In the genomic region with DNA sequence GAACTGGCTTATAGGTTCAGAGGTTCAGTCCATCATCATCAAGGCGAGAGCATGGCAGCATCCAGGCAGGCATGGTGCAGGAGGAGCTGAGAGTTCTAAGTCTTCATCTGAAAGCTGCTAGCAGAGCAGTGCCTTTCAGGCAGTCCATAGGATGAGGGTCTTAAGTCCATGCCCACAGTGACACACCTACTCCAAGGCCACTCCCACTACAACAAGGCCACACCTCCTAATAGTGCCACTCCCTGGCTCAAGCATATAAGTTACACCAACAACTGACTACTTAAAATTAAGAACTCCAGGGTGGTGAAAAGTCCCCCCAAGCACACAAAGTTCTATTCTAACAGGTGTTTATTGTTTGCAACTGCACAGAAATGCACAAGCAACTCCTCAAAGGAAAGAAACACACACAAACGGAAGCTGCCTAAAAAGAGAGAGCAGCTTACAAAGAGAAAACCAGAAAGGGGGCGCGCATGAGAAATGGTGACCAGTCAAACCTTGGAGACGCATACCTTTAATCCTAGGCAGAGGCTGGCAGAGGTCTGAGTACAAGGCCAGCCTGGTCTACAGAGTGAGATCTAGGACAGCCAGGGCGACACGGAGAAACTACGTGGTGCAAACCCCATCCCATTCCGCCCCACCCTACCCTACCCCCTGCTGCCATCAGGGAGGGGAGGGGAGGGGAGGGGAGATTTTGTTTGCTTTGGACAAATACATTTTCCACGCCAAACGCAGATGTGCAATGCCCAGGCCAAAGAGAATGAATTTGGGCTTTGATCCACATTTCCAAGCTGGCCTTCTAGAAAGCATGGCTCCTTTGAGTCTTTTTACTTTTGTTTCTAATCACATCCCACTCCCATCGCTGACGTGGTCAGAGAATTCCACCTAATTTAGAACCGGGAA, we compare ENCODE assay signal across 8 mouse cellular contexts. TPM values are rescaled to one million over a fixed set of nuclear protein-coding genes. Genes with fewer than 3 reads are reported as not detected.
DNase-seq lines count a peak whose midpoint lies in the region; ATAC-seq and TF ChIP-seq lines count a peak whose summit lies in the region.

No protein-coding gene starts in this region.

- 0 out of 2 replicates have a peak, but pooled peaks cover 2% of the 10 kb centered on the region for H3K4me1 ChIP-seq in cortical plate, adult 2 months (ENCODE audit: control insufficient read depth, insufficient read depth, low read length)
- peaks cover 19% of the 10 kb centered on the region for H3K4me1 ChIP-seq in heart, embryonic 13.5 days

- no peak for TF ChIP-seq CTCF in cortical plate, adult 2 months (IDR thresholded peaks at IDR 0.05; ENCODE audit: extremely low read depth, insufficient read depth, low read length)

- no peaks in the 10 kb centered on the region for H3K27me3 ChIP-seq in heart, embryonic 13.5 days (replicated peaks)

- H3K4me3 ChIP-seq in cortical plate, adult 2 months (ENCODE audit: insufficient read depth, low read length), result peak overlapping the region; percentile 58
- peak overlapping the region; percentile 80 for H3K4me3 ChIP-seq in heart, embryonic 13.5 days

- WGBS in heart, embryonic 13.5 days, result 4% methylated on average over 14 of the region's 14 CpGs

- no peak for TF ChIP-seq POLR2A in cortical plate, adult 2 months (IDR thresholded peaks at IDR 0.05; ENCODE audit: extremely low read depth, insufficient read depth, low read length)

- peak overlapping the region; percentile 86 for H3K4me2 ChIP-seq in heart, embryonic 13.5 days

- H3K36me3 ChIP-seq in heart, embryonic 13.5 days, result peaks cover 12% of the 10 kb centered on the region

- peak; percentile 28 for ATAC-seq in heart, embryonic 13.5 days (ENCODE audit: extremely low read depth, insufficient number of reproducible peaks, low FRiP score, low TSS enrichment)
- peak; percentile 58 for ATAC-seq in megakaryocyte progenitor cell, adult 5-6 weeks (replicated peaks; ENCODE audit: poor library complexity)

- no peaks in the 10 kb centered on the region for H3K9me3 ChIP-seq in heart, embryonic 13.5 days

- no peak overlapping the region for H3K27ac ChIP-seq in cortical plate, adult 2 months (ENCODE audit: insufficient read depth, low read length)
- peak overlapping the region; percentile 83 for H3K27ac ChIP-seq in heart, embryonic 13.5 days (replicated peaks)

- DNase-seq in ovary, adult 18-20 months (ENCODE audit: low spot score), result peak; percentile 8
- no peak for DNase-seq in ovary, postnatal 14 days (ENCODE audit: low spot score)
- DNase-seq in kidney, postnatal 14 days, result peak; percentile 37
- DNase-seq in testis, postnatal 10 days (ENCODE audit: low spot score), result peak; percentile 47
- no peak for DNase-seq in frontal cortex, postnatal 10 days (ENCODE audit: low spot score in 2 of 2)

- peak overlapping the region; percentile 88 for H3K9ac ChIP-seq in heart, embryonic 13.5 days

RNA-seq across cellular contexts. Expression of a gene that starts 0.7 kb away (rescaled TPM):
- 7.4 and 8.1 TPM in 2 replicates for polyA plus RNA-seq in cortical plate, adult 2 months (2012; rRNA removed)
- polyA plus RNA-seq in heart, embryonic 13.5 days (2015; fragmentation: Nextera tagmentation; extraction: Ambion mirVana), result 39.6 and 41.4 TPM in 2 replicates
- total RNA-seq in megakaryocyte progenitor cell, adult 5-6 weeks (2015), result 5.6 and 7.1 TPM in 2 replicates
- total RNA-seq in megakaryocyte progenitor cell, adult 5-6 weeks (2017), result 5.2 and 7.4 TPM in 2 replicates

RNA-seq across cellular contexts. Expression of a gene that starts 9.3 kb away (rescaled TPM):
- 0.72 and 1.1 TPM in 2 replicates for polyA plus RNA-seq in cortical plate, adult 2 months (2012; rRNA removed)
- polyA plus RNA-seq in heart, embryonic 13.5 days (2015; fragmentation: Nextera tagmentation; extraction: Ambion mirVana), result 0.21 and 0.38 TPM in 2 replicates
- 4.5 and 4.8 TPM in 2 replicates for total RNA-seq in megakaryocyte progenitor cell, adult 5-6 weeks (2015)
- 3.0 and 3.7 TPM in 2 replicates for total RNA-seq in megakaryocyte progenitor cell, adult 5-6 weeks (2017)

RNA-seq across cellular contexts. Expression of a gene that starts 35.8 kb away (rescaled TPM):
- 0.63 and 1.0 TPM in 2 replicates for polyA plus RNA-seq in cortical plate, adult 2 months (2012; rRNA removed)
- polyA plus RNA-seq in heart, embryonic 13.5 days (2015; fragmentation: Nextera tagmentation; extraction: Ambion mirVana), result 0.47 and 0.59 TPM in 2 replicates
- 7.3 and 7.5 TPM in 2 replicates for total RNA-seq in megakaryocyte progenitor cell, adult 5-6 weeks (2015)
- total RNA-seq in megakaryocyte progenitor cell, adult 5-6 weeks (2017), result 2.6 and 3.8 TPM in 2 replicates

Comparison
In these comparisons a context has a peak if more than half of its experiments do, and no peak if none do; other contexts are left out.
1. DNase-seq: peak in ovary, adult 18-20 months (single experiment), kidney, postnatal 14 days (single experiment) and testis, postnatal 10 days (single experiment); none in ovary, postnatal 14 days (single experiment) and frontal cortex, postnatal 10 days (0 of 2).